Mouse (Mus musculus): ENCODE measurements around the gene A830018L16Rik.

GRCm38 (mm10) chr1:11657341-11658060, 243.6 kb downstream of the A830018L16Rik start:
- TF ChIP-seq CTCF (IDR thresholded peaks at IDR 0.05; ENCODE audit: control insufficient read depth, insufficient read depth, low read length) (no peak), POLR2A (IDR thresholded peaks at IDR 0.05; ENCODE audit: borderline replicate concordance, control insufficient read depth, low read depth, low read length) (no peak)
